Mouse (Mus musculus): ENCODE measurements around the gene Arhgef6.

Gene Arhgef6

GRCm38 (mm10) chrX:57338371-57339211 is at the start of gene Arhgef6:
Arhgef6 (minus strand) TSS chrX:57338729.
- DNase-seq (ENCODE audit: low read depth, low spot score), result no peak

GRCm38 (mm10) chrX:57380915-57381314 is 42.4 kb upstream of the Arhgef6 start:
- DNase-seq (ENCODE audit: low read depth, low spot score), result no peak

- no peak for DNase-seq (ENCODE audit: low read depth, low spot score)
These were observed 40.0 kb upstream of the Arhgef6 start for GRCm38 (mm10) chrX:57378579-57378978.

- DNase-seq (ENCODE audit: low read depth, low spot score), result no peak
These were observed 38.6 kb upstream of the Arhgef6 start for GRCm38 (mm10) chrX:57377096-57377495.

DNA sequence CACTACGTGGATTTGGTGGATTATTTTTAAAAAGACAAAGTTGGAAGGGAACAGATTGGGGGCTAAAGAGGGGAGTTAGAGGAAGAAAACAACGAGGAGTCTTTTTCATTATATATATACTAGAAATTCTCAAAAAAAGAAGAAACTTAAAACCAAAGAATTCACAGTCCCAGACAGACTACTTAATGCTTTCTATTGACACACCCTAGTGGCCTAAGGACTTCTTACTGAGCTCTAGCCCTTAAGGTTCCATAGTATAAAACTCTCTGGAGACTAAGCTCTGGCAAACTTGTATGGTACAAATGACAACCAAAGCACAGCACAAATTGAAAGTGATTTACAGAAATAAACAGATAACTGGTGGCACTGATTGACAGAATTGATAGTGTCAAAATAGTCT is 35.5 kb upstream of the Arhgef6 start:
- DNase-seq (ENCODE audit: low read depth, low spot score), result no peak

DNA sequence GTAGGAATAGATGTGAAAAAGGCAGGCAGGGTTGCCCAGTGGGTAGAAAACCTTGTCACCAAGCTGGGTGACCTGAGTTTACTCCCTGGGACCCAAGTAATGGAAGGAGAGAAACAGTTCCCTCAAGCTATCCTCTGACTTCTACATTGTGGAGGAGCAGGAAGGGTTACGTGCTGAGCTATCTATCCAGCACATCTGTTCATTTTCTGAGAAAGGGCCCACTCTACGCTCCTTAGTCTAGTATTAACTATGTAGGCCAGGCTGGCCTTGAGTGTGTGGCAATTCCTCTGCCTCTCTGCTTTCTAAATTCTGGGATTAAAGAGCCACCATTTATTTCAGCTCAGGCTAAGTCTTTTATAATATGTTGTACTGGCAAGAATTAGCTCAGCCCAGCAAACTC is 35.0 kb upstream of the Arhgef6 start:
- DNase-seq (ENCODE audit: low read depth, low spot score), result no peak

DNA sequence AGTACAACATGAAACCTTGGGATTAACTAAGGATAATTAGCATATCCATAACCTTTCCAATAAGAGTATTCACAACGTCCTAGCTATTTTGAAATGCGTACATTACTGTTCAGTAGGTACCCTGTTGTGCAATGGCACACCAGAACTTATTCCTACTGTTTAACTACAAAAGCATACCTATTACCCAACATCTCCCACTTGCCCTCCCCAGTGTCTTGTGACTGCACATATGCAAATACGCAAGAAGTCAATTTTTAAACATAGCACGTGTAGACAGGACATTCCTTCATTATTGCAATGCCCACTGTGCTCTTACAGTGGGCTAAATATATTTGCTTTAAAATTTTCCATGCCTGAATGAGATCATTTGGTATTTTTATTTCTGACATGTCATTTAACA is 34.4 kb upstream of the Arhgef6 start:
- no peak for DNase-seq (ENCODE audit: low read depth, low spot score)

DNA sequence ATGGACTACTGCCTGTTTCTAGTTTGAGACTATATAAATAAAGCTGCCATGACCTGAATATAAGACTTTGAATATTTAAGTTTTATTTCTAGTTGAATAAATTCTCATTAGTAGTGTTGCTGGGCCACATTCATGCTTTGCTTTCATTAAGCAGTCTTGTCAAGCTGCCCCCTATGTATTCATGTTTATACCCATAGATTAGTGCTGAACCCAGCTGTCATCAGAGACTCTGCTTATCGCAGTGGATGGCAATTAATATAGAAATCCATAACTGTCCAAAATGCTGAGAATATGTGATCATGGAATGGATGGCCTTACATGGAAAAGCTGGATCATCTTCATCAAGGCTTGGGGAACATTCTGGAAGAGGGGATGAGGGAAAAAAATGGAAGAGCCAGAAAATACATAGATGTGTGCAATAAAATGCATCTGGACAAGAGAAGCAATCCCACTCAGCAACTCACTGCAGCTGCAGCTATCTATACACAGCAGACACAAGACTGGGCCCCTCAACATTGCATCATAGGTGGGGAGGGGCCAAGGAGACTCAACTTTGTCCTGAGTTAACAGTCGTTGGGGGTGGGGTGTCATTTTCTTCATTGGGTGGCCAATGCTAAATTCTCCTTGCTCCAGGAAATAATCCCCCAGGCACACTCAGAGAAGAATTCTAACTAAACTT is 26.5 kb upstream of the Arhgef6 start:
- no peak for DNase-seq (ENCODE audit: low read depth, low spot score)

DNA sequence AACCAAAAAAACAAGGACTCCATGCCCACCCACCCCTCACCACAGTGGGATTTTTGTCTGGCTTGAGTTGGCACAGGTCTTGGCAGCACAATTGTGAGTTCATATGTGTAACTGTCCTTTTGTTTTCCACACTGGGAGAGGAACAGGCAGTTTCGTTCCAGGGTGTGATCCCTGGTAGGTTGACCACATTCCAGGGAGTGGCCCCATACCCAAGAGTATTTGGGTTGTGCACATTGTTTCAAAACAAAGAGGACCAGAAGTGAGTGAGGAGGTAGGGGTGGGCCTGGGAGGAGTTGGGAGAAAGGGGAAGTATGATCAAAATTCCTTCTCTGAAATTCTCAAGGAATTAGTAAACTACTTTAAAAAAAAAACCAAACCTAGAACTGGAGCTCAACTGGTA is 20.8 kb upstream of the Arhgef6 start:
- DNase-seq (ENCODE audit: low read depth, low spot score), result no peak

DNA sequence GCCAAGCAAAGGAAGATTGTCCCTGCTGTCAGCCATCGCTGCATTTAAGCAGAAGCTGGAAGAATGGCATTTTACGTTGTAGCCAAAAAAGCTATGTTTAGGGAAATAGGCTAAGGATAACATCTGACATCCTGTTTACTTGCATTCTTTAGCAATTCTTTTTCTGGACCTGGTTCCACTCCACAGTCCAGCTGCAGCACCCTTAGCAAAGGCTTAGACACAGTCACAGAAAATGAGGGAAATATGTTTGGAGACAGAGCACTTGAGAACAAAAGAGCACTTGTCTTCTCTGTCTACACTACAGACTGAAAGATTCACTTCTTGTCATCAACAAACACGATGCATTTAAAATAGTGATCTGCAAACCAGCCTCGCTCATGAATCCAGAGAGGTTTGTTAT is 691 bp upstream of the Arhgef6 start:
- DNase-seq (ENCODE audit: low read depth, low spot score), result no peak

DNA sequence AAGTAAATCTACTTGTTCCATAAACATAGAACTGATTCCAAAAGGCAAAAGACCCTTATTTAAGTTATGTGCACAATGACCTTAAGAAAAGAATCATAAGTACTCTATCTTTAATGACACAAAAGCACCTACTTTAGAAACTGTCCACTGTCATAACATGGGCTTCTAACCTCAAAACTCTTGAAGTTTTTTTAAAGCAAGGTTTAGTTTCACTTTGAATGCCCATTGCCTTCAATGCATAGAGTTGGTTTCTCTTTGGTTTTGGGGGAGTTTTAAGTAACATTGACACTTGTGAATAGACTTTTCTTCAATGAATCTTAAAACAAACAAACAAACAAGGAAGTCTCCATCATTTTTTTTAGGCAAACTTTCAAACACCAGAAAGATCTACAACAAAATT is 947 bp downstream of the Arhgef6 start:
- DNase-seq (ENCODE audit: low read depth, low spot score), result no peak

GRCm38 (mm10) chrX:57336958-57337357 is 1.6 kb downstream of the Arhgef6 start:
- DNase-seq (ENCODE audit: low read depth, low spot score), result no peak

GRCm38 (mm10) chrX:57335313-57335712 is 3.2 kb downstream of the Arhgef6 start:
- no peak for DNase-seq (ENCODE audit: low read depth, low spot score)

- DNase-seq (ENCODE audit: low read depth, low spot score), result no peak
These were observed 10.7 kb downstream of the Arhgef6 start for GRCm38 (mm10) chrX:57327668-57328338.

- no peak for DNase-seq (ENCODE audit: low read depth, low spot score)
These were observed 11.9 kb downstream of the Arhgef6 start for GRCm38 (mm10) chrX:57326487-57327221.

DNA sequence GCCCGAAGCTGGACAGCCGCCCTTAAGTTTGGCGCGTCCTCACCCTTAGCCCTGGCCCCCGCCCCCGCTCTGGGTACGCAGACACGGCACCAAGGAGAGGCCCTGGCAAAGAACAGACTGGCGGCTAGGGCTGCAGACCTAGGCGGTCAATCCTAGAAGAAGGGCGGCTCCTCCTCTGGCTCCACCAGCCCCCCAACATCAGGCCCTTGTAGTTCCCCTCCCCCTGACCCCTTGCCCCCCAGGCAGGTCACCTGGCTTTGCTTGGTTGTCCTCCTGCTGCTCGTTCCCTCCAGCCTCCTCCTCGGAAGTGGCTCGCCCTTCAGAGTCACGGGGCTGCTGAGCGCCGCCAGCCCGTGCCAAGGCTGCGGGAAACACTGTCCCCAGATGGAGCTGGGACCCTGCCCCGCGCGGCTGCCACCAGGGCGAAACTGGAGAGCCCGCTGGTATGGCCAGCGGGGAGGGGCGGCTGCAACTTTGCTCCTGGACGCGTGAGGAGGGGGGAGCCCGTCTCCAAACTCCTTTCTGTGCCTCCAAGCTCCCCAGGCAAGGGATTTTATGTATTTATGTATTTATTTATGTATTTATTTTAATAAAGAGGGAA is 12.6 kb downstream of the Arhgef6 start:
- no peak for DNase-seq (ENCODE audit: low read depth, low spot score)

DNA sequence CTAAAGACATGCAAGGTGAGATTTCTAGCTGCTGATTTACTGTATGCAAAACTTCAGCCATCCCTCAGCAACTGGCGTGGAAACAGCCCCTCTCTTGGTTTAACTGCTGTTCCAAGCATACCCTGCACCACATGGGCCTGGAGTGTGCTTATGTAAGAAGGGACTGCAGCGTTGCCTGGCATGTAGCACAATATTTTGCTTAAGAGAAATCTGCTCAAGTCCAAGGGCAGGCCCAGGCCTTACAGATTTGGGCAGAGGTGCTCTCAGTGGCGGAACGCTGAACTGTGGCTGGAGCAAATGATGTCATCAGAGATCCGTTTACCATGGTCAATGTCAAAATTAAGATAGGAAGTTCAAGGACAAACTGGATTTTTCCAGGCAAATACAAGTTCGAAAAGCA is 13.6 kb downstream of the Arhgef6 start:
- DNase-seq (ENCODE audit: low read depth, low spot score), result no peak

DNA sequence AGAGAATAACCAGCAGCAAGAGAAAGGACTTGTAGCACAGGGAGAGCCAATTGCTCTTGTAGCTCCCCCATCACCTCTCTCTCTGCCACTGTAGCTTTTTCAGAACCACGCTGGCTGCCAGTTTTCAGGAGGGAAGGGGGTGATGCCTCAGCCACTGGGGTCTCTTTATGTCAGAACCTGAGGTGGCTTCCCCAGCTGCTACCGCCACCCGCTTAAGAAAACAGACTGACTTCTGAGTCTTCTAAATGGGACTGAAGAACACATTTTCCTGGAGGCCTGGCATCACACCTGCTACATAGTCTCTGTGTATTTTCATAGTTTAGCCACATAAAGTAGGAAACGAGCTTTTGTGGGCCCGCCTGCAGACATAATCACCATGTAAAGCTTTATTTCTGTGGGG is 26.5 kb downstream of the Arhgef6 start:
- no peak for DNase-seq (ENCODE audit: low read depth, low spot score)

DNA sequence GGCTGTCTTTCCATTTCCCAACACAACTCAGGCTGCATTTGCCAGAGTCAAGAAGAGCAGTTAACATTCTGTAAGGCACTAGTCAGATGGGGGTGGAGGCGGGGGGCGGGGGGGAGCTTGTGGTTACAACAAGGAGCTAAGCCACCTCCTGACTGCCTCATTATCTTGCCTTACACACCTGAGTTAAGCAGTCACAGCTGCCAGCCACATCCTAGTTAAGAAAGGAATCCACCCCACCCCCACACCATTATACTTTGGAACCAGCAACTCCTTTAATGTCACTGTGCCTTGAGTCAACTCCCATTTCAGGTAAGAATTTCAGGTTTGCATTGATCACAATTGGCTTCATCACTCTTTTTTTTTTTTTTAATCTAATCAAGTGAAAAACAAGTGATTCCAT is 28.5 kb downstream of the Arhgef6 start:
- DNase-seq (ENCODE audit: low read depth, low spot score), result no peak

DNA sequence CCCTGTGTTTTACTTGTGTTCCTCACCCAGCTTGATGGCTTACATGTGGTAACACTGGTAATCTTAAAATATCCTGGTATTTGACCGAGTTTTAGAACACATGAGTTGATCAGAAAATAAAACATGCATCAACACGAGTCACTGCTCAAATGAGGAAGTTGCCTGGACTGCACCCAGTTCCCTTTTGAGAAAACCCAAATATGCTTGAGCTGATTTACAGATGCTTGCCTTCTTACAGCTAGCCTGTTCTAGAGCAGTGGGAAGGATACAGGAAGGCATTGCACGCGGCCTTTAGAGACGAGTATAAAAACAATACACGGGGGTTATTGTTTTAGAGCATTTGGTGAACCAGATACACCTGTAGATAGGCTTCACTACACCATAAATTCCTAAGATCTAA is 31.8 kb downstream of the Arhgef6 start:
- no peak for DNase-seq (ENCODE audit: low read depth, low spot score)

DNA sequence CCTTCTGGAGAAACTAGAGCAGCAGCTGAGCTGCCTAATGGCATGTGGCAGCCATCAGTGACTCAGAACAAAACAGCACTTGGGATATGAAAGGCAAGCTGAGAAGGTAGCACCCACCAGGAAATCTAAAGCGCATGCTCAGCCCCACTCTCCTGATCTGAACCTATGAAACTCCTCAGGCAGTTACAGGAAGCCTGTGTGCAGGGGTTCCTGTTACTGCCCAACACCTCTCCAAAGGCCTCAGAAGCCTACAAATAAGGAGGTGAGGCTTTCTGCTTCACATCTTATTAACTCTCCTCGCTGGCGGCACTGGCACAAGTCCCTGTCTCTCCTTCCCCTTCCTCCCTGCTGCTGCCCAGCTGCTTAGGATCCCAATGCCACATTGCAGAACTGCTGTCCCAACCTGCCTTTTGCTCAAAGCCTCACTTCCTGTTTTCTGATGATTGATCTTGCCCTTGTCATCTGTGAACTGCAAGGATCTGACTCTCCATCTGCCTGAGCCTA is 33.7 kb downstream of the Arhgef6 start:
- no peak for DNase-seq (ENCODE audit: low read depth, low spot score)
